ENCODE assay signal across 8 mouse cellular contexts in the genomic region with DNA sequence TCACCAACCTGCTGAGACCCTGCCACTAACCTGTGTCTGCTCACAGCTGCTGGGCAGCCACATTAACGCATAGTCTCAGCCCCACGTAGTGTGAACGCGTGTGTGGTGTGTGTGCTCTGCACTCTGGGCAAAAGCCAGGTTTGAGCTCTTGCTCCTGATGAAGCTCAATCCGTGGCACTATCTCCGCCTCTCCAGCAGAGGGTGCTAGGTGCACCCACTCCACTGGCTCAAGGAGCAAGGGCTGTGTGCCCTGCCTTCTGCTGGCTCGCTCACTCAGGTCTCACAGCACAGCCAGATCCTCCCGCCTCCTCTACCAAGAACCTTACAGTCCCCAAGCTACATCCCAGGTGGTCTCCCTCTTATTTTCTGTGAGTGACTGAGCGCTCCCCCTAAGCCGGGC. TPM values are rescaled to one million over a fixed set of nuclear protein-coding genes. Genes with fewer than 3 reads are reported as not detected.
DNase-seq lines count a peak whose midpoint lies in the region; ATAC-seq lines count a peak whose summit lies in the region.

No protein-coding gene starts in this region.

- no peaks in the 10 kb centered on the region for H3K9me3 ChIP-seq in forebrain, embryonic 11.5 days (ENCODE audit: control insufficient read depth, low read length)
- H3K9me3 ChIP-seq in forebrain, embryonic 15.5 days: no peaks in the 10 kb centered on the region
- H3K9me3 ChIP-seq in hindbrain, embryonic 13.5 days: no peaks in the 10 kb centered on the region

- peak; percentile 27; the same call in 1 of the 2 replicates for ATAC-seq in forebrain, embryonic 11.5 days (replicated peaks; ENCODE audit: low FRiP score)
- no peak for ATAC-seq in forebrain, embryonic 15.5 days (replicated peaks)
- no peak for ATAC-seq in hindbrain, embryonic 13.5 days (ENCODE audit: low FRiP score)

- H3K4me2 ChIP-seq in forebrain, embryonic 11.5 days (ENCODE audit: low read depth, low read length, severe bottlenecking): no peak overlapping the region
- H3K4me2 ChIP-seq in forebrain, embryonic 15.5 days (replicated peaks): no peak overlapping the region
- H3K4me2 ChIP-seq in hindbrain, embryonic 13.5 days: no peak overlapping the region

- WGBS in forebrain, embryonic 11.5 days: 66% methylated on average over 10 of the region's 10 CpGs
- 69% methylated on average over 10 of the region's 10 CpGs for WGBS in forebrain, embryonic 15.5 days
- 64% methylated on average over 10 of the region's 10 CpGs for WGBS in hindbrain, embryonic 13.5 days

- H3K9ac ChIP-seq in forebrain, embryonic 11.5 days (ENCODE audit: low read length): no peak overlapping the region
- no peak overlapping the region for H3K9ac ChIP-seq in forebrain, embryonic 15.5 days (replicated peaks)
- H3K9ac ChIP-seq in hindbrain, embryonic 13.5 days: no peak overlapping the region

- H3K27me3 ChIP-seq in forebrain, embryonic 11.5 days (ENCODE audit: control insufficient read depth, insufficient read depth, low read length): no peaks in the 10 kb centered on the region
- H3K27me3 ChIP-seq in forebrain, embryonic 15.5 days: no peaks in the 10 kb centered on the region
- H3K27me3 ChIP-seq in hindbrain, embryonic 13.5 days: no peaks in the 10 kb centered on the region

- no peaks in the 10 kb centered on the region for H3K4me1 ChIP-seq in forebrain, embryonic 11.5 days (replicated peaks; ENCODE audit: control insufficient read depth, insufficient read depth, low read length)
- no peaks in the 10 kb centered on the region for H3K4me1 ChIP-seq in forebrain, embryonic 15.5 days
- no peaks in the 10 kb centered on the region for H3K4me1 ChIP-seq in hindbrain, embryonic 13.5 days (replicated peaks)

- DNase-seq in forebrain, embryonic 11.5 days (ENCODE audit: low spot score): peak; percentile 70
- DNase-seq in R1 (ENCODE audit: low read depth, low spot score): peak; percentile 77
- peak; percentile 74 for DNase-seq in embryo, embryonic 10.5 days (ENCODE audit: low spot score)
- DNase-seq in layer of hippocampus, postnatal 10 days (ENCODE audit: low spot score in 2 of 2): peak; percentile 60 to 68
- DNase-seq in lung, postnatal 25 days (ENCODE audit: low spot score): peak; percentile 56
- peak; percentile 37 to 75 for DNase-seq in spleen, postnatal 4 days (ENCODE audit: low spot score in 2 of 2)

- no peak overlapping the region for H3K27ac ChIP-seq in forebrain, embryonic 11.5 days (ENCODE audit: low read depth, low read length)
- H3K27ac ChIP-seq in forebrain, embryonic 15.5 days (replicated peaks): no peak overlapping the region
- H3K27ac ChIP-seq in hindbrain, embryonic 13.5 days: peak overlapping the region; percentile 19; the same call in 1 of the 2 replicates

- H3K36me3 ChIP-seq in forebrain, embryonic 11.5 days (ENCODE audit: control insufficient read depth, insufficient read depth, low read length): peaks cover 2% of the 10 kb centered on the region; the same call in 1 of the 2 replicates
- peaks cover 27% of the 10 kb centered on the region; the same call in 1 of the 2 replicates for H3K36me3 ChIP-seq in forebrain, embryonic 15.5 days
- peaks cover 75% of the 10 kb centered on the region for H3K36me3 ChIP-seq in hindbrain, embryonic 13.5 days

- no peak overlapping the region for H3K4me3 ChIP-seq in forebrain, embryonic 11.5 days (ENCODE audit: low read depth, low read length)
- H3K4me3 ChIP-seq in forebrain, embryonic 15.5 days: no peak overlapping the region
- no peak overlapping the region for H3K4me3 ChIP-seq in hindbrain, embryonic 13.5 days

RNA-seq across cellular contexts. Expression of gene Pqlc2, which starts 21.5 kb away (rescaled TPM):
- 11.4 and 16.4 TPM in 2 replicates for polyA plus RNA-seq in forebrain, embryonic 11.5 days (2014; fragmentation: Nextera tagmentation; extraction: Ambion mirVana)
- 10.5 and 10.6 TPM in 2 replicates for polyA plus RNA-seq in forebrain, embryonic 15.5 days (2015; fragmentation: Nextera tagmentation; extraction: Ambion mirVana)
- polyA plus RNA-seq in hindbrain, embryonic 13.5 days (2015; fragmentation: Nextera tagmentation; extraction: Ambion mirVana): 14.3 TPM in 2 replicates
- total RNA-seq in layer of hippocampus, postnatal 10 days (2021): 10 to 100 TPM; 11.0 to 11.9 TPM

RNA-seq across cellular contexts. Expression of gene Akr7a5, which starts 21.5 kb away (rescaled TPM):
- polyA plus RNA-seq in forebrain, embryonic 11.5 days (2014; fragmentation: Nextera tagmentation; extraction: Ambion mirVana): 97.4 and 103 TPM in 2 replicates
- polyA plus RNA-seq in forebrain, embryonic 15.5 days (2015; fragmentation: Nextera tagmentation; extraction: Ambion mirVana): 57.3 and 60.2 TPM in 2 replicates
- polyA plus RNA-seq in hindbrain, embryonic 13.5 days (2015; fragmentation: Nextera tagmentation; extraction: Ambion mirVana): 58.7 and 60.0 TPM in 2 replicates
- 10 to 100 TPM; 30.0 to 31.7 TPM for total RNA-seq in layer of hippocampus, postnatal 10 days (2021)
